Mouse (Mus musculus): Measurements from ENCODE around the gene Gm3336. TPM values are rescaled to one million over a fixed set of nuclear protein-coding genes. Genes with fewer than 3 reads are reported as not detected.

Gene Gm3336
- polyA plus RNA-seq, 1 experiment from 2014 or later: not detected

GRCm38 (mm10) chr8:70696019-70696885 lies 22.1 kb upstream of the Gm3336 start:
- peaks cover 7% of the 10 kb centered on the region; the same call in 1 of the 2 replicates for H3K27me3 ChIP-seq
- peak overlapping the region; percentile 51 for H3K4me2 ChIP-seq (replicated peaks)
- peaks cover 49% of the 10 kb centered on the region for H3K4me1 ChIP-seq
- H3K27ac ChIP-seq (replicated peaks): peak overlapping the region; percentile 99
- peak overlapping the region; percentile 49; the same call in 1 of the 2 replicates for H3K9ac ChIP-seq (replicated peaks)
- ATAC-seq (ENCODE audit: low FRiP score, low read depth): no peak
- H3K36me3 ChIP-seq: no peaks in the 10 kb centered on the region
- whole genome bisulfite sequencing: 8% methylated on average over 31 of the region's 31 CpGs
- H3K4me3 ChIP-seq: peak overlapping the region; percentile 26
- no peaks in the 10 kb centered on the region for H3K9me3 ChIP-seq

GRCm38 (mm10) chr8:70696946-70697345 lies 21.4 kb upstream of the Gm3336 start:
- Histone ChIP-seq H3K9ac (replicated peaks) (peak overlapping the region; percentile 49; the same call in 1 of the 2 replicates), H3K4me3 (peak overlapping the region; percentile 26), H3K4me2 (replicated peaks) (peak overlapping the region; percentile 51), H3K4me1 (peaks cover 49% of the 10 kb centered on the region), H3K27ac (replicated peaks) (peak overlapping the region; percentile 99), H3K27me3 (peaks cover 7% of the 10 kb centered on the region; the same call in 1 of the 2 replicates), H3K9me3 (no peaks in the 10 kb centered on the region), H3K36me3 (no peaks in the 10 kb centered on the region)
- WGBS: 47% methylated on average over 4 of the region's 4 CpGs
- ATAC-seq (ENCODE audit: low FRiP score, low read depth): no peak

- Histone ChIP-seq H3K36me3 (0 out of 2 replicates have a peak, but pooled peaks cover under 1% of the 10 kb centered on the region), H3K9me3 (no peaks in the 10 kb centered on the region), H3K27me3 (peaks cover 7% of the 10 kb centered on the region; the same call in 1 of the 2 replicates), H3K4me3 (peak overlapping the region; percentile 97), H3K4me1 (peaks cover 51% of the 10 kb centered on the region), H3K9ac (replicated peaks) (peak overlapping the region; percentile 53; the same call in 1 of the 2 replicates), H3K4me2 (replicated peaks) (peak overlapping the region; percentile 52), H3K27ac (replicated peaks) (peak overlapping the region; percentile 99)
- 75% methylated on average over 12 of the region's 12 CpGs for WGBS
- no peak for ATAC-seq (ENCODE audit: low FRiP score, low read depth)
These were observed 20.7 kb upstream of the Gm3336 start for GRCm38 (mm10) chr8:70697366-70698250.

GRCm38 (mm10) chr8:70698310-70699109 lies 19.8 kb upstream of the Gm3336 start, which contains the start of gene Jund:
Gene Jund (plus strand): TSS chr8:70698949.
- under 1% methylated on average over 58 of the region's 69 CpGs for WGBS
- Histone ChIP-seq H3K4me3 (peak within 1 kb of the TSS; percentile 97), H3K9me3 (no peaks in the 10 kb centered on the region), H3K9ac (replicated peaks) (peak within 1 kb of the TSS; percentile 100), H3K27me3 (peaks cover 7% of the 10 kb centered on the region; the same call in 1 of the 2 replicates), H3K36me3 (0 out of 2 replicates have a peak, but pooled peaks cover 5% of the 10 kb centered on the region), H3K4me2 (replicated peaks) (peak within 1 kb of the TSS; percentile 71), H3K27ac (replicated peaks) (peak within 1 kb of the TSS; percentile 99), H3K4me1 (peaks cover 56% of the 10 kb centered on the region)
- peak; percentile 83 for ATAC-seq (ENCODE audit: low FRiP score, low read depth)

GRCm38 (mm10) chr8:70699116-70699833 lies 19.1 kb upstream of the Gm3336 start:
- H3K27ac ChIP-seq (replicated peaks): peak overlapping the region; percentile 99
- peak overlapping the region; percentile 71 for H3K4me2 ChIP-seq (replicated peaks)
- peaks cover 57% of the 10 kb centered on the region for H3K4me1 ChIP-seq
- under 1% methylated on average over 76 of the region's 89 CpGs for WGBS
- peak overlapping the region; percentile 100 for H3K9ac ChIP-seq (replicated peaks)
- 0 out of 2 replicates have a peak, but pooled peaks cover 10% of the 10 kb centered on the region for H3K36me3 ChIP-seq
- H3K4me3 ChIP-seq: peak overlapping the region; percentile 97
- 0 out of 2 replicates have a peak, but pooled peaks have one; percentile 0 for ATAC-seq (ENCODE audit: low FRiP score, low read depth)
- H3K27me3 ChIP-seq: peaks cover 7% of the 10 kb centered on the region; the same call in 1 of the 2 replicates
- H3K9me3 ChIP-seq: no peaks in the 10 kb centered on the region

GRCm38 (mm10) chr8:70699834-70700554 lies 18.3 kb upstream of the Gm3336 start:
- H3K9ac ChIP-seq (replicated peaks): peak overlapping the region; percentile 100
- no peaks in the 10 kb centered on the region for H3K9me3 ChIP-seq
- H3K36me3 ChIP-seq: 0 out of 2 replicates have a peak, but pooled peaks cover 10% of the 10 kb centered on the region
- peaks cover 5% of the 10 kb centered on the region; the same call in 1 of the 2 replicates for H3K27me3 ChIP-seq
- H3K4me1 ChIP-seq: peaks cover 57% of the 10 kb centered on the region
- peak overlapping the region; percentile 71 for H3K4me2 ChIP-seq (replicated peaks)
- peak overlapping the region; percentile 99 for H3K27ac ChIP-seq (replicated peaks)
- 0 out of 2 replicates have a peak, but pooled peaks have one; percentile 7 for ATAC-seq (ENCODE audit: low FRiP score, low read depth)
- under 1% methylated on average over 57 of the region's 59 CpGs for WGBS
- H3K4me3 ChIP-seq: peak overlapping the region; percentile 97

- Histone ChIP-seq H3K36me3 (0 out of 2 replicates have a peak, but pooled peaks cover 10% of the 10 kb centered on the region), H3K4me1 (peaks cover 52% of the 10 kb centered on the region), H3K9ac (replicated peaks) (peak overlapping the region; percentile 100), H3K4me3 (peak overlapping the region; percentile 97), H3K27ac (replicated peaks) (peak overlapping the region; percentile 99), H3K9me3 (no peaks in the 10 kb centered on the region), H3K27me3 (no peaks in the 10 kb centered on the region), H3K4me2 (replicated peaks) (peak overlapping the region; percentile 71)
- 0 out of 2 replicates have a peak, but pooled peaks have one; percentile 5 for ATAC-seq (ENCODE audit: low FRiP score, low read depth)
- under 1% methylated on average over 19 of the region's 20 CpGs for WGBS
These were observed 17.8 kb upstream of the Gm3336 start for GRCm38 (mm10) chr8:70700555-70700922.

- WGBS: 54% methylated on average over 10 of the region's 10 CpGs
These were observed 17.0 kb upstream of the Gm3336 start for GRCm38 (mm10) chr8:70701048-70701981.

More at GRCm38 (mm10) chr8:70701048-70701981, 17.0 kb upstream of the Gm3336 start:
- H3K27ac ChIP-seq (replicated peaks): peak overlapping the region; percentile 99
- peak overlapping the region; percentile 97 for H3K4me3 ChIP-seq
- H3K9ac ChIP-seq (replicated peaks): peak overlapping the region; percentile 100
- ATAC-seq (ENCODE audit: low FRiP score, low read depth): no peak
- peaks cover 44% of the 10 kb centered on the region for H3K4me1 ChIP-seq
- 0 out of 2 replicates have a peak, but pooled peaks cover 10% of the 10 kb centered on the region for H3K36me3 ChIP-seq
- no peaks in the 10 kb centered on the region for H3K27me3 ChIP-seq
- H3K4me2 ChIP-seq (replicated peaks): peak overlapping the region; percentile 71
- H3K9me3 ChIP-seq: no peaks in the 10 kb centered on the region
